Mouse (Mus musculus): ENCODE results near the gene Fmnl3. TPM values are rescaled to one million over a fixed set of nuclear protein-coding genes. Genes with fewer than 3 reads are reported as not detected.
"Not testable (repeated sequence)": the region's sequence is repeated elsewhere in the genome, so short reads cannot be mapped to it uniquely, and the experiment has no call there.

Fmnl3 gene
- total and polyA plus RNA-seq, 3 experiments: 0.04 to 0.06 TPM; not detected in 1

- H3K4me1 ChIP-seq (ENCODE audit: control insufficient read depth in 1 of 2, insufficient read depth in 2 of 2, low read length in 2 of 2): peaks cover 7 to 17% of the 10 kb centered on the region in 2 experiments
Measured at GRCm38 (mm10) chr15:99386110-99386509, 15.8 kb upstream of the Fmnl3 start.

GRCm38 (mm10) chr15:99384071-99384470, 13.8 kb upstream of the Fmnl3 start:
- no peaks in the 10 kb centered on the region for H3K79me2 ChIP-seq (ENCODE audit: control insufficient read depth, insufficient read depth, low read length, poor library complexity)
- TF ChIP-seq ETS1 (IDR thresholded peaks at IDR 0.05; ENCODE audit: low read depth, low read length): no peak
- TF ChIP-seq CTCF (IDR thresholded peaks at IDR 0.05 in 2 of 3, conservative IDR thresholded peaks at IDR 0.05 in 1 of 3; ENCODE audit: control insufficient read depth in 1 of 3, insufficient read depth in 1 of 3, low read depth in 2 of 3, low read length in 3 of 3, poor library complexity in 1 of 3, severe bottlenecking in 1 of 3): no peak
- no peak overlapping the region for H3K27ac ChIP-seq (ENCODE audit: control insufficient read depth, low read depth, low read length)
- no peaks in the 10 kb centered on the region for H3K27me3 ChIP-seq (ENCODE audit: control insufficient read depth in 1 of 2, insufficient read depth in 2 of 2, low read length in 2 of 2)
- peaks cover 0 to 3% of the 10 kb centered on the region in 2 experiments; a peak in 1 of 4 replicates for H3K36me3 ChIP-seq (ENCODE audit: control insufficient read depth in 1 of 2, insufficient read depth in 2 of 2, low read length in 2 of 2)
- H3K4me3 ChIP-seq (ENCODE audit: control insufficient read depth in 1 of 2, insufficient read depth in 1 of 2, low read depth in 2 of 2, low read length in 2 of 2): no peak overlapping the region
- no peaks in the 10 kb centered on the region for H3K9me3 ChIP-seq (replicated peaks; ENCODE audit: insufficient read depth, low read length)
- DNase-seq (ENCODE audit: low read depth, low spot score): no peak
- H3K9ac ChIP-seq (ENCODE audit: control insufficient read depth, low read depth, low read length, poor library complexity, severe bottlenecking): no peak overlapping the region
- peaks cover 0 to 4% of the 10 kb centered on the region in 2 experiments; a peak in 1 of 4 replicates for H3K4me1 ChIP-seq (ENCODE audit: control insufficient read depth in 1 of 2, insufficient read depth in 2 of 2, low read length in 2 of 2)

More at GRCm38 (mm10) chr15:99386110-99386509, 15.8 kb upstream of the Fmnl3 start:
- not testable (repeated sequence) for H3K27ac ChIP-seq (ENCODE audit: control insufficient read depth, low read depth, low read length); H3K4me3 ChIP-seq (ENCODE audit: control insufficient read depth in 1 of 2, insufficient read depth in 1 of 2, low read depth in 2 of 2, low read length in 2 of 2); H3K79me2 ChIP-seq (ENCODE audit: control insufficient read depth, insufficient read depth, low read length, poor library complexity); DNase-seq (ENCODE audit: low read depth, low spot score); H3K9me3 ChIP-seq (replicated peaks; ENCODE audit: insufficient read depth, low read length); H3K27me3 ChIP-seq (ENCODE audit: control insufficient read depth in 1 of 2, insufficient read depth in 2 of 2, low read length in 2 of 2); H3K9ac ChIP-seq (ENCODE audit: control insufficient read depth, low read depth, low read length, poor library complexity, severe bottlenecking)
- H3K36me3 ChIP-seq (ENCODE audit: control insufficient read depth in 1 of 2, insufficient read depth in 2 of 2, low read length in 2 of 2): peaks cover 0 to 16% of the 10 kb centered on the region in 2 experiments; a peak in 2 of 4 replicates
- peak in 2 of 3 experiments; percentile 18 to 41; a peak in 2 of 6 replicates for TF ChIP-seq CTCF (IDR thresholded peaks at IDR 0.05 in 2 of 3, conservative IDR thresholded peaks at IDR 0.05 in 1 of 3; ENCODE audit: control insufficient read depth in 1 of 3, insufficient read depth in 1 of 3, low read depth in 2 of 3, low read length in 3 of 3, poor library complexity in 1 of 3, severe bottlenecking in 1 of 3)
- 0 out of 2 replicates have a peak, but pooled peaks have one; percentile 17 for TF ChIP-seq ZNF384 (IDR thresholded peaks at IDR 0.05; ENCODE audit: low read depth, low read length)
- TF ChIP-seq MYC (IDR thresholded peaks at IDR 0.05; ENCODE audit: low read depth, low read length): 0 out of 2 replicates have a peak, but pooled peaks have one; percentile 47
- TF ChIP-seq SMC3 (IDR thresholded peaks at IDR 0.05; ENCODE audit: low read depth, low read length): peak; percentile 23; the same call in 1 of the 2 replicates
- peak; percentile 20; the same call in 1 of the 2 replicates for TF ChIP-seq RAD21 (IDR thresholded peaks at IDR 0.05; ENCODE audit: low read depth, low read length)

- H3K36me3 ChIP-seq (ENCODE audit: control insufficient read depth in 1 of 2, insufficient read depth in 2 of 2, low read length in 2 of 2): peaks cover 0 to 2% of the 10 kb centered on the region in 2 experiments; a peak in 1 of 4 replicates
- TF ChIP-seq CTCF (IDR thresholded peaks at IDR 0.05 in 2 of 3, conservative IDR thresholded peaks at IDR 0.05 in 1 of 3; ENCODE audit: control insufficient read depth in 1 of 3, insufficient read depth in 1 of 3, low read depth in 2 of 3, low read length in 3 of 3, poor library complexity in 1 of 3, severe bottlenecking in 1 of 3) (0 out of 6 replicates have a peak, but pooled peaks of 1 of the 3 experiments have one; percentile 15), UBTF (IDR thresholded peaks at IDR 0.05; ENCODE audit: borderline replicate concordance, insufficient read depth, low read depth, low read length) (no peak)
- H3K27ac ChIP-seq (ENCODE audit: control insufficient read depth, low read depth, low read length): no peak overlapping the region
- DNase-seq (ENCODE audit: low read depth, low spot score): no peak
- no peaks in the 10 kb centered on the region for H3K79me2 ChIP-seq (ENCODE audit: control insufficient read depth, insufficient read depth, low read length, poor library complexity)
- H3K4me3 ChIP-seq (ENCODE audit: control insufficient read depth in 1 of 2, insufficient read depth in 1 of 2, low read depth in 2 of 2, low read length in 2 of 2): no peak overlapping the region
- no peaks in the 10 kb centered on the region for H3K9me3 ChIP-seq (replicated peaks; ENCODE audit: insufficient read depth, low read length)
- no peak overlapping the region for H3K9ac ChIP-seq (ENCODE audit: control insufficient read depth, low read depth, low read length, poor library complexity, severe bottlenecking)
- H3K27me3 ChIP-seq (ENCODE audit: control insufficient read depth in 1 of 2, insufficient read depth in 2 of 2, low read length in 2 of 2): no peaks in the 10 kb centered on the region
- H3K4me1 ChIP-seq (ENCODE audit: control insufficient read depth in 1 of 2, insufficient read depth in 2 of 2, low read length in 2 of 2): peaks cover 0 to under 1% of the 10 kb centered on the region in 2 experiments; a peak in 1 of 4 replicates
Measured at GRCm38 (mm10) chr15:99382893-99383292, 12.6 kb upstream of the Fmnl3 start.
